Mouse (Mus musculus) thymus, postnatal 25 days (tissue): ENCODE results near the gene Gorasp2.

ENCODE experiments used
- DNase-seq: peaks from one replicate; pipeline ENCODE4 v3.0.0; 2022

The Gorasp2 gene

GRCm38 (mm10) chr2:70660887-70661714, at the start of gene Gorasp2:
Gene Gorasp2, plus strand, starts transcription at chr2:70661576.
- peak; percentile 97 for DNase-seq

GRCm38 (mm10) chr2:70614745-70615351, 46.5 kb upstream of the Gorasp2 start:
- DNase-seq, result no peak

GRCm38 (mm10) chr2:70616076-70616475, 45.3 kb upstream of the Gorasp2 start:
- DNase-seq, result no peak

GRCm38 (mm10) chr2:70616617-70617016, 44.8 kb upstream of the Gorasp2 start:
- no peak for DNase-seq

GRCm38 (mm10) chr2:70619232-70619835, 42.0 kb upstream of the Gorasp2 start:
- DNase-seq, result no peak

GRCm38 (mm10) chr2:70620225-70620624, 41.2 kb upstream of the Gorasp2 start:
- DNase-seq, result peak; percentile 47

- no peak for DNase-seq
Measured at GRCm38 (mm10) chr2:70622244-70622643, 39.1 kb upstream of the Gorasp2 start.

- no peak for DNase-seq
Measured at GRCm38 (mm10) chr2:70625761-70626160, 35.6 kb upstream of the Gorasp2 start.

- DNase-seq, result no peak
Measured at GRCm38 (mm10) chr2:70628397-70628796, 33.0 kb upstream of the Gorasp2 start.

GRCm38 (mm10) chr2:70629339-70629761, 32.0 kb upstream of the Gorasp2 start:
- DNase-seq, result no peak

- no peak for DNase-seq
Measured at GRCm38 (mm10) chr2:70629921-70630320, 31.5 kb upstream of the Gorasp2 start.

GRCm38 (mm10) chr2:70631321-70631720, 30.1 kb upstream of the Gorasp2 start:
- DNase-seq, result no peak

- DNase-seq, result no peak
Measured at GRCm38 (mm10) chr2:70632412-70632811, 29.0 kb upstream of the Gorasp2 start.

GRCm38 (mm10) chr2:70634028-70634690, 27.2 kb upstream of the Gorasp2 start:
- no peak for DNase-seq

GRCm38 (mm10) chr2:70640968-70641367, 20.4 kb upstream of the Gorasp2 start:
- DNase-seq, result no peak

GRCm38 (mm10) chr2:70642971-70643565, 18.3 kb upstream of the Gorasp2 start:
- no peak for DNase-seq

GRCm38 (mm10) chr2:70645266-70645780, 16.1 kb upstream of the Gorasp2 start:
- no peak for DNase-seq

GRCm38 (mm10) chr2:70647681-70648080, 13.7 kb upstream of the Gorasp2 start:
- no peak for DNase-seq

GRCm38 (mm10) chr2:70648271-70648670, 13.1 kb upstream of the Gorasp2 start:
- no peak for DNase-seq

GRCm38 (mm10) chr2:70649471-70649870, 11.9 kb upstream of the Gorasp2 start:
- DNase-seq, result no peak

GRCm38 (mm10) chr2:70651820-70652219, 9.6 kb upstream of the Gorasp2 start:
- DNase-seq, result no peak

- no peak for DNase-seq
Measured at GRCm38 (mm10) chr2:70657083-70657482, 4.3 kb upstream of the Gorasp2 start.
